Mouse (Mus musculus): ENCODE measurements at regions not wholly inside any gene's neighbourhood (a gene's known extent, or its start where the extent isn't known, plus 50 kb on each side); places are given as distances from the start of the nearest gene placed in this dataset.
"Not testable (repeated sequence)": the region's sequence is repeated elsewhere in the genome, so short reads cannot be mapped to it uniquely, and the experiment has no call there.

- H3K36me3 ChIP-seq (ENCODE audit: control insufficient read depth, insufficient read depth, low read length, poor library complexity, severe bottlenecking); H3K27ac ChIP-seq (ENCODE audit: insufficient read depth, low read depth, low read length, poor library complexity, severe bottlenecking); H3K9me3 ChIP-seq (ENCODE audit: control insufficient read depth, insufficient read depth, low read depth, low read length); H3K4me3 ChIP-seq (ENCODE audit: insufficient read depth in 1 of 2, low read depth in 1 of 2, low read length in 2 of 2, poor library complexity in 1 of 2, severe bottlenecking in 1 of 2); H3K4me1 ChIP-seq (ENCODE audit: control insufficient read depth in 2 of 2, insufficient read depth in 2 of 2, low read length in 2 of 2, poor library complexity in 1 of 2); in situ Hi-C loops (cut with MboI; ENCODE audit: low sequenced_read_pairs in 2 of 2, unreplicated experiment in 2 of 2); H3K9ac ChIP-seq (ENCODE audit: insufficient read depth, low read depth, low read length, poor library complexity, severe bottlenecking); DNase-seq (ENCODE audit: low read depth, low spot score): not testable (repeated sequence)
Observed at GRCm38 (mm10) chr14:53026958-53027357, 531.4 kb upstream of the Olfr1507 start.

GRCm38 (mm10) chr14:53020152-53020551 is 524.6 kb upstream of the Olfr1507 start:
- in situ Hi-C loops (cut with MboI; ENCODE audit: low sequenced_read_pairs in 2 of 2, unreplicated experiment in 2 of 2); H3K9me3 ChIP-seq (ENCODE audit: control insufficient read depth, insufficient read depth, low read depth, low read length); H3K36me3 ChIP-seq (ENCODE audit: control insufficient read depth, insufficient read depth, low read length, poor library complexity, severe bottlenecking); H3K9ac ChIP-seq (ENCODE audit: insufficient read depth, low read depth, low read length, poor library complexity, severe bottlenecking); H3K27ac ChIP-seq (ENCODE audit: insufficient read depth, low read depth, low read length, poor library complexity, severe bottlenecking); H3K4me1 ChIP-seq (ENCODE audit: control insufficient read depth in 2 of 2, insufficient read depth in 2 of 2, low read length in 2 of 2, poor library complexity in 1 of 2); DNase-seq (ENCODE audit: low read depth, low spot score); H3K4me3 ChIP-seq (ENCODE audit: insufficient read depth in 1 of 2, low read depth in 1 of 2, low read length in 2 of 2, poor library complexity in 1 of 2, severe bottlenecking in 1 of 2): not testable (repeated sequence)

DNA sequence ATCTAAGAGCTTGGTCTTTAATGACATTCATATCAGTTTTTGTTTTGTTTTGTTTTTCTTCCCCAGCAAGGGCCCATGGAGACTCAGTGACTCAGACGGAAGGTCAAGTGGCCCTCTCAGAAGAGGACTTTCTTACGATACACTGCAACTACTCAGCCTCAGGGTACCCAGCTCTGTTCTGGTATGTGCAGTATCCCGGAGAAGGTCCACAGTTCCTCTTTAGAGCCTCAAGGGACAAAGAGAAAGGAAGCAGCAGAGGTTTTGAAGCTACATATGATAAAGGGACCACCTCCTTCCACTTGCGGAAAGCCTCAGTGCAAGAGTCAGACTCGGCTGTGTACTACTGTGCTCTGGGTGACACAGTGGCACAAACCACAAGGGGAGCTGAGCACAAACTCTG is 512.2 kb upstream of the Olfr1507 start:
- H3K9me3 ChIP-seq (ENCODE audit: control insufficient read depth, insufficient read depth, low read depth, low read length); H3K9ac ChIP-seq (ENCODE audit: insufficient read depth, low read depth, low read length, poor library complexity, severe bottlenecking); H3K27ac ChIP-seq (ENCODE audit: insufficient read depth, low read depth, low read length, poor library complexity, severe bottlenecking); DNase-seq (ENCODE audit: low read depth, low spot score); H3K36me3 ChIP-seq (ENCODE audit: control insufficient read depth, insufficient read depth, low read length, poor library complexity, severe bottlenecking); H3K4me1 ChIP-seq (ENCODE audit: control insufficient read depth in 2 of 2, insufficient read depth in 2 of 2, low read length in 2 of 2, poor library complexity in 1 of 2); H3K4me3 ChIP-seq (ENCODE audit: insufficient read depth in 1 of 2, low read depth in 1 of 2, low read length in 2 of 2, poor library complexity in 1 of 2, severe bottlenecking in 1 of 2); in situ Hi-C loops (cut with MboI; ENCODE audit: low sequenced_read_pairs in 2 of 2, unreplicated experiment in 2 of 2): not testable (repeated sequence)

- H3K36me3 ChIP-seq (ENCODE audit: control insufficient read depth, insufficient read depth, low read length, poor library complexity, severe bottlenecking); H3K9ac ChIP-seq (ENCODE audit: insufficient read depth, low read depth, low read length, poor library complexity, severe bottlenecking); in situ Hi-C loops (cut with MboI; ENCODE audit: low sequenced_read_pairs in 2 of 2, unreplicated experiment in 2 of 2); H3K9me3 ChIP-seq (ENCODE audit: control insufficient read depth, insufficient read depth, low read depth, low read length); H3K4me1 ChIP-seq (ENCODE audit: control insufficient read depth in 2 of 2, insufficient read depth in 2 of 2, low read length in 2 of 2, poor library complexity in 1 of 2); H3K4me3 ChIP-seq (ENCODE audit: insufficient read depth in 1 of 2, low read depth in 1 of 2, low read length in 2 of 2, poor library complexity in 1 of 2, severe bottlenecking in 1 of 2); DNase-seq (ENCODE audit: low read depth, low spot score); H3K27ac ChIP-seq (ENCODE audit: insufficient read depth, low read depth, low read length, poor library complexity, severe bottlenecking): not testable (repeated sequence)
Observed at GRCm38 (mm10) chr14:53007323-53007722, 511.8 kb upstream of the Olfr1507 start.

DNA sequence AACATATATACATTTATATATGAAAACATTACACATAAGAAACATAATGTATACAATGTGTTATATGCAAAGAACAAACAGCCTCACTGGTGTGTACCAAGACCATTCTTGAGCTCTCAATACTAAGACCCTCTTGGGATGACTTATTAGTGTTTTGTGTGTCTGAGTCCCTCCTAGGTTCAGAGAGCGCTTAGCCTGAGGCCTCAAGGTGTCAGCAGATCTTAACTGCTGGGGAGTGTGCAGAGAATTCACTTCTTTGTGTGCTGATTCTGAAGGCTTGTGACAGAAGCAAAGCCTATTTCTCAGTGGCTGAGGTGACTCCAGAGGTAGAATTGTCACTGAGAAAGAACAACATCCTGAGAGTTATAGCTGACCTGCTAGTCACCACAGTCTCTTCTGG is 505.7 kb upstream of the Olfr1507 start:
- DNase-seq (ENCODE audit: low read depth, low spot score); H3K9ac ChIP-seq (ENCODE audit: insufficient read depth, low read depth, low read length, poor library complexity, severe bottlenecking); in situ Hi-C loops (cut with MboI; ENCODE audit: low sequenced_read_pairs in 2 of 2, unreplicated experiment in 2 of 2); H3K4me1 ChIP-seq (ENCODE audit: control insufficient read depth in 2 of 2, insufficient read depth in 2 of 2, low read length in 2 of 2, poor library complexity in 1 of 2); H3K4me3 ChIP-seq (ENCODE audit: insufficient read depth in 1 of 2, low read depth in 1 of 2, low read length in 2 of 2, poor library complexity in 1 of 2, severe bottlenecking in 1 of 2); H3K27ac ChIP-seq (ENCODE audit: insufficient read depth, low read depth, low read length, poor library complexity, severe bottlenecking); H3K36me3 ChIP-seq (ENCODE audit: control insufficient read depth, insufficient read depth, low read length, poor library complexity, severe bottlenecking); H3K9me3 ChIP-seq (ENCODE audit: control insufficient read depth, insufficient read depth, low read depth, low read length): not testable (repeated sequence)

DNA sequence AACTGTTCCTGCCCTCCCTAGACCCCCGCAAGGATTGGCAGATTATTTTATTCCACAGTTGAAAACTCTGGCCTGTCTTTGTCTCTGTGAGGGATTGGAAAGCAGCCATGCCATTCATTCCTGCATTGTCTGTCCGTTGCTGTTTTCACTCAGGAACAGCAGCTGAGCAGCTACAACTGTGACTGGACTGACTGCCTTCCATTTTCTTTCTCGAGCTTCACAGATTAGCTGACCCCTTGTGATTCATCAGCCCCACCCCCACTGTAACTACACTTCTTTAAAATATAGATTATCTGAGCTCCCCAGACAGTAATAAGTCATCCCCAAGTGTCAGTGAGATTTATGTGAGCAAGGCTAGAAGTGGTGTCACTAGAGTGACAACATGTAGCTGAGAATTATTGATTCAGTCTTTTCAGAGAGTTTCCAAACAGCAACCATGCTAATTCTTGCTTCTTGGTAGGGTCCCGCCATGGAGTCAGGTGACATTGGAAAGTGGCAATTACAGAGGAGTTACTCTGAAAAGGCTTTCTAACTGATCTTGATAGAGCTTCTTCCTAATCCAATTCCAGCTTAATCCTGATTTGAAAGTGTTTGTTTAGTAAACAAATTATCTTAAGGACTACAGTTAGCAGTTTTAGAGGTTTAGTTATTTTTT is 496.7 kb upstream of the Olfr1507 start:
- DNase-seq (ENCODE audit: low read depth, low spot score); H3K9ac ChIP-seq (ENCODE audit: insufficient read depth, low read depth, low read length, poor library complexity, severe bottlenecking); H3K36me3 ChIP-seq (ENCODE audit: control insufficient read depth, insufficient read depth, low read length, poor library complexity, severe bottlenecking); H3K4me3 ChIP-seq (ENCODE audit: insufficient read depth in 1 of 2, low read depth in 1 of 2, low read length in 2 of 2, poor library complexity in 1 of 2, severe bottlenecking in 1 of 2); H3K9me3 ChIP-seq (ENCODE audit: control insufficient read depth, insufficient read depth, low read depth, low read length); H3K27ac ChIP-seq (ENCODE audit: insufficient read depth, low read depth, low read length, poor library complexity, severe bottlenecking); in situ Hi-C loops (cut with MboI; ENCODE audit: low sequenced_read_pairs in 2 of 2, unreplicated experiment in 2 of 2); H3K4me1 ChIP-seq (ENCODE audit: control insufficient read depth in 2 of 2, insufficient read depth in 2 of 2, low read length in 2 of 2, poor library complexity in 1 of 2): not testable (repeated sequence)

- H3K36me3 ChIP-seq (ENCODE audit: control insufficient read depth, insufficient read depth, low read length, poor library complexity, severe bottlenecking); H3K27ac ChIP-seq (ENCODE audit: insufficient read depth, low read depth, low read length, poor library complexity, severe bottlenecking); DNase-seq (ENCODE audit: low read depth, low spot score); H3K9ac ChIP-seq (ENCODE audit: insufficient read depth, low read depth, low read length, poor library complexity, severe bottlenecking); H3K4me3 ChIP-seq (ENCODE audit: insufficient read depth in 1 of 2, low read depth in 1 of 2, low read length in 2 of 2, poor library complexity in 1 of 2, severe bottlenecking in 1 of 2); in situ Hi-C loops (cut with MboI; ENCODE audit: low sequenced_read_pairs in 2 of 2, unreplicated experiment in 2 of 2); H3K4me1 ChIP-seq (ENCODE audit: control insufficient read depth in 2 of 2, insufficient read depth in 2 of 2, low read length in 2 of 2, poor library complexity in 1 of 2); H3K9me3 ChIP-seq (ENCODE audit: control insufficient read depth, insufficient read depth, low read depth, low read length): not testable (repeated sequence)
Observed at GRCm38 (mm10) chr14:52991328-52991665, 495.7 kb upstream of the Olfr1507 start.

- in situ Hi-C loops (cut with MboI; ENCODE audit: low sequenced_read_pairs in 2 of 2, unreplicated experiment in 2 of 2); H3K36me3 ChIP-seq (ENCODE audit: control insufficient read depth, insufficient read depth, low read length, poor library complexity, severe bottlenecking); DNase-seq (ENCODE audit: low read depth, low spot score); H3K27ac ChIP-seq (ENCODE audit: insufficient read depth, low read depth, low read length, poor library complexity, severe bottlenecking); H3K9me3 ChIP-seq (ENCODE audit: control insufficient read depth, insufficient read depth, low read depth, low read length); H3K4me3 ChIP-seq (ENCODE audit: insufficient read depth in 1 of 2, low read depth in 1 of 2, low read length in 2 of 2, poor library complexity in 1 of 2, severe bottlenecking in 1 of 2); H3K9ac ChIP-seq (ENCODE audit: insufficient read depth, low read depth, low read length, poor library complexity, severe bottlenecking); H3K4me1 ChIP-seq (ENCODE audit: control insufficient read depth in 2 of 2, insufficient read depth in 2 of 2, low read length in 2 of 2, poor library complexity in 1 of 2): not testable (repeated sequence)
Observed at GRCm38 (mm10) chr14:52990569-52991327, 495.2 kb upstream of the Olfr1507 start.

Data from ES-E14 (cell line).